Mouse (Mus musculus) E14TG2a.4 (cell line): ENCODE data around the gene Rnf149.
A peak's percentile ranks its signal among the peaks of the same experiment; 100 is the strongest.

Source experiments
- H3K27me3 ChIP-seq: 2 replicates; pipeline ENCODE4 v1.6.1; 2014; ENCODE audit warnings: low read length, control low read depth; ENCODE audit not compliant: insufficient read depth
- H3K36me3 ChIP-seq: 2 replicates; pipeline ENCODE4 v1.6.1; 2014; ENCODE audit warnings: low read length, control low read depth; ENCODE audit not compliant: insufficient read depth
- H3K4me1 ChIP-seq: replicated peaks from 2 replicates; pipeline ENCODE4 v1.6.1; 2014; ENCODE audit warnings: low read depth, low read length, control low read depth
- H3K4me3 ChIP-seq: replicated peaks from 2 replicates; pipeline ENCODE4 v1.5.1; 2014; ENCODE audit warnings: mild to moderate bottlenecking, low read length
- H3K9me3 ChIP-seq: 2 replicates; pipeline ENCODE4 v1.6.1; 2014; ENCODE audit warnings: low read length, control low read depth
- CTCF ChIP-seq: conservative IDR thresholded peaks from 2 replicates; pipeline ENCODE4 v1.5.1; 2014; ENCODE audit warnings: low read length
- NANOG ChIP-seq: IDR thresholded peaks from 2 replicates; pipeline ENCODE4 v1.6.1; 2014; ENCODE audit warnings: borderline replicate concordance, low read length, mixed read lengths
- POU5F1 ChIP-seq: IDR thresholded peaks from 2 replicates; pipeline ENCODE4 v1.6.1; 2014; ENCODE audit warnings: low read length, borderline replicate concordance

The Rnf149 gene

DNA sequence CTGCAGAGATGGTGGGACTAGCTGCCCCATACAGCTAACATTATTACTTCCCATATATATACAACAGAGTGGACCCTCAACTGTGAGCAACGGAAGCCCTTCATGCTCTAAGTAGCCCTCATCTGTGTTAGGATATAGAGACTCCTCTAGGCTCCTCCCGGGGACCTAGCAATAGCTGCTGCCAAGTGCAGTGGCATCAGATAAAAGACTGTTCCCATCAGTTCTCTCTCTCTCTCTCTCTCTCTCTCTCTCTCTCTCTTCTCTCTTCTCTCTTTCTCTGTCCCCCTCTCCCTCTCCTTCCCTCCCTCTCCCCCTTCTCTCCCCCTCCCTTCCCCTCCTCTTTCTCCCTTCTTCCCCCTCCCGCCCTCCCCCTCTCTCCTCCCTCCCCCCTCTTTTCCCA is 4.0 kb upstream of the Rnf149 start:
- peaks cover 6% of the 10 kb centered on the region; the same call in 1 of the 2 replicates for H3K27me3 ChIP-seq
- no peaks in the 10 kb centered on the region for H3K36me3 ChIP-seq
- H3K4me1 ChIP-seq = peaks cover 24% of the 10 kb centered on the region
- no peak for TF ChIP-seq CTCF
- no peak for TF ChIP-seq POU5F1
- no peak for TF ChIP-seq NANOG
- no peaks in the 10 kb centered on the region for H3K9me3 ChIP-seq
- H3K4me3 ChIP-seq = no peak overlapping the region

DNA sequence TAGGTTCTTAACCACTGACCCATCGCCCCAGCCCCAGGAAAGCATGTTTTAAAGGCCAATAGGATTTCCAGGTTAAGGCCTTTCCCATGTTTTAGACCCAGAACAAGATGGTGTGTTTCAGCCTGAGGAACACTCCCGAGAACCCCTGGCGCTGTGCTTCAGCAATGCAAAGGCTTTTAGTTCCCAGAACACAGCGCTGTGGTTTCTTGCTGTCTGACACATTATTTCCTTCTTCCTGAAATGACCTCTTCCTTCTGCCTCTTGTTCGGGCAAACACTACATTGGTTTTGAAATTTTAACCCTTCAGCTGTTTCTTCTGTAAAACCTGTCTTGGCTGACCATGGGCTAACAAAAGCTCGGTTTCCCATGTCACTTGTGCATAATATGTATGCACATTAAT is 1.9 kb upstream of the Rnf149 start:
- 0 out of 2 replicates have a peak, but pooled peaks cover 6% of the 10 kb centered on the region for H3K36me3 ChIP-seq

DNA sequence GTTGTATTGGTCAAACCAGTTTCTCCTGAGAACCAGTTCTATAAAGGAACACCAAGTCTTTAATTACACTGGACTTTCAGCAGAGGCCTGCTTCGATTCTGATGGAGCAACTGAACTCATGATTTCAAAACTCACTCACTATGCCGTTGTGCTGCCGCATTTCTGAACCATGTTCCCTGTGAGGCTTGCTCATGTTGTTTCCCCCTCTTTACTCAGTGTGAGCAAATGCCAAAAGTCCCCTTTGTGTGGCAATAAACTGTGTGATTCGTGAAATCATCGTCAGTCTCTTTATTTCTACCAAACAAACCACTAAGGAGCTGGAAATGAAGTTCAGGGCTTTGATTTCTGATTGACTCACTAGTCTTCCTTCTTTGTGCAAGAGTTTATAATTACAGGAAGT is 1.2 kb upstream of the Rnf149 start:
- Histone ChIP-seq H3K4me3 (no peak overlapping the region), H3K9me3 (no peaks in the 10 kb centered on the region), H3K4me1 (peaks cover 39% of the 10 kb centered on the region), H3K27me3 (peaks cover 6% of the 10 kb centered on the region; the same call in 1 of the 2 replicates), H3K36me3 (peaks cover 12% of the 10 kb centered on the region; the same call in 1 of the 2 replicates)
- no peak for TF ChIP-seq NANOG
- no peak for TF ChIP-seq POU5F1
- no peak for TF ChIP-seq CTCF

More for the DNA sequence above, 1.9 kb upstream of the Rnf149 start:
- H3K9me3 ChIP-seq = no peaks in the 10 kb centered on the region
- peaks cover 39% of the 10 kb centered on the region for H3K4me1 ChIP-seq
- H3K4me3 ChIP-seq = no peak overlapping the region
- H3K27me3 ChIP-seq = peaks cover 6% of the 10 kb centered on the region; the same call in 1 of the 2 replicates
- TF ChIP-seq NANOG = no peak
- TF ChIP-seq POU5F1 = no peak
- no peak for TF ChIP-seq CTCF

DNA sequence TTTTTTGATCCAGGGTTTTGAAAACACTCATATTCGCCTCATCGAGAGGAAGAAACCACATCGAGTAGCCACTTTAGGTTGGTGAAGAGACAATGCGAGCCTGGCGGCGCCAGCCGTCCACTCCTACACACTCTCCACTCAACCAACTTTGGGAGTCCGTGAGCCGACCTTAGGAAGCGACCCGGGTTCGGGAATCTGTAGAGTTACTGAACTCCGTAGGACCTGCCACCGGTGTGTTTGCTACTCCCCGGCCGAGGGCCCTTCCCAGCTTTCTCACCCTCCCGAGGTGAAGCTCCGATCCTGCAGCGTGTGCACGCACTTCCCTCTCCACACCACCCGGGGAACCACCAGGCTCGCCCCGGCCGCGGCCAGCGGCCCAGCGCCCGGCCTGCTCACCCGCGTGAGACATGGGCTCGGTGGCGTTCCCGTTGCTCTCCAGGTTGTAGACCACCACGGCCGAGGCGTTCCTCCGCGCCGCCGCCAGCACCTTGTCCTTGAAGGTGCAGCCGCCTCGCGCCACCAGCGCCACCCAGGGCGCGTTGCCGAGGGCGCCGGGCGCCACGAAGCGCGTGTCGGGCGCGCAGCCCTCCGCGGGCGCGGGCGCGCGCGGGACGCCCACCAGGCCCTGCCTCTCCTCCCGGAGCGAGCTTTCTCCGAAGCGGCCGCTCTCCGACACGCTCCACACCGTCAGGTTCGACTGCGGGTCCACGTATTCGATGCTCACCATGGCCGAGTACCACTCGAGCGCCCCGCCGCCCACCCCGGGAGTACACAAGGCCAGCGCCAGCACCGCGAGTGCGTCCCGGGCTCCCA is 568 bp downstream of the Rnf149 start:
- Histone ChIP-seq H3K36me3 (peaks cover 25% of the 10 kb centered on the region), H3K4me3 (peak overlapping the region; percentile 91), H3K9me3 (no peaks in the 10 kb centered on the region), H3K27me3 (peaks cover 3% of the 10 kb centered on the region; the same call in 1 of the 2 replicates), H3K4me1 (peaks cover 44% of the 10 kb centered on the region)
- TF ChIP-seq POU5F1 (no peak), CTCF (no peak), NANOG (no peak)

DNA sequence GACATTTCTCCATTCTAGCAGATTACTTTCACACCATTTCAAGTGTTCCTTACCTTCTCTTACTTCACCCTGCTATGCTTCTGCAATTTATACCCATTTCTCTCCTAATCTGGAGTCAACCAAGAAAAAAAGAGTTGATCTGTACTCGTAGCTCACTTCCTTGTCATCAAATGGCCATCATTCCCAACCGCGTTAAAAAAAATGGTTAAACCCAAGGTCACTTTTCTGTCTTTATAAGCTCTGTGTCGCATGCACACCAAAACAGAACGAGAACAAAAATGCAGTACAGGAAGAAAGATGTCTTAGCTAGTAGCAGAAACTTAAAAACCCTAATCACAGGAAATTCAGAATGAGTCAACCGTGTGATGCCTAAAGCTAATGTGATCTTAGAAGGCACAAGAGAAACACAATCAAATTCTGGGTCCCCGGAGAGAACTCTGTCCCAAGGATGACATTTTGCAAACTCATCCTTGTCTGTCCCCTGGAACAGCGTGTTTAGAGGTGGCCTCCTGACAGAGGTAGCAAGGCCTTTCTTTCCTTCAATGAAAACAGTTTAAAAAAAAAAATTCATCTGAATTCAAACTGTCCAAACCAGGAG is 1.3 kb downstream of the Rnf149 start:
- H3K4me1 ChIP-seq = peaks cover 44% of the 10 kb centered on the region
- H3K27me3 ChIP-seq = peaks cover 3% of the 10 kb centered on the region; the same call in 1 of the 2 replicates
- TF ChIP-seq POU5F1 (no peak), NANOG (no peak), CTCF (no peak)
- no peaks in the 10 kb centered on the region for H3K9me3 ChIP-seq
- peak overlapping the region; percentile 91 for H3K4me3 ChIP-seq
- peaks cover 31% of the 10 kb centered on the region for H3K36me3 ChIP-seq

DNA sequence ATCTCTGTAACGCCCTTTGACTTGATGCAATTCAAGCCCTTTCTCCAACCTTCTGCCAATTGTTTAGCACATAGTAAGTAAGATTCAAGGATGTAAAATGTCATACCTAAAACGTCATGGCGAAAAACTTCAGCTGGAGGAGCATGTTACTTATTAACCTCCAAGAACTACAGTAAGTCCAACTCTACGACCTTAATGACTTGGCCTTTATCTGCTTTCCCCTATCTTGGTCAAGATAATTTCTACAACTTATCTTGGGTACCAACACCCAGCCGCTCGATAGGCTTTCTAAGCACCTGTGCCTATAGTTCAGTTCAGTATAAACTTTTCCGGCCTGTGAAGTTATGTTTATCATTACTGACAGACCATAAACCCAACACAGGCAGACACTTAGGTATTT is 3.3 kb downstream of the Rnf149 start:
- Histone ChIP-seq H3K27me3 (peaks cover 3% of the 10 kb centered on the region; the same call in 1 of the 2 replicates), H3K9me3 (no peaks in the 10 kb centered on the region), H3K4me3 (no peak overlapping the region), H3K36me3 (peaks cover 37% of the 10 kb centered on the region), H3K4me1 (peaks cover 34% of the 10 kb centered on the region)
- no peak for TF ChIP-seq CTCF
- TF ChIP-seq NANOG = no peak
- no peak for TF ChIP-seq POU5F1

DNA sequence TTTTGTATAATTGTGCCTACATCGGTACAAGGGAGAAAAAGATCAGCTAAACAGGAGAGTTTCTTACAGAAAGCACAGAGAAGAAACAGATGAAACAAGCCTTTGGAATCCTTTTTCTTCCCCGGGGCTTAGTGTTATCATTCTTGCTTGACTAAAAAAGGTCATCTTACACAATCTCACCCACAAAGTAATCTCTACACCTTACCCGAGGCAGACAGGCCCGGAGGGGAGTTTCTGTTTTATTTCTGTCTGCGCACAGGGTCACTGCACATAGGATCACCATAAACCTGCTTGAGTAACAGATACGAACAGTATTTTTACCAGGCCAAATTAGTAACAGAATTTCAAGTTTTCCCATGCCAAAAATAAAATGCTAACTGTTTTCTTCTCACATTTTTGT is 5.6 kb downstream of the Rnf149 start:
- TF ChIP-seq POU5F1 = no peak
- no peak for TF ChIP-seq CTCF
- TF ChIP-seq NANOG = no peak
- Histone ChIP-seq H3K4me1 (peaks cover 42% of the 10 kb centered on the region), H3K9me3 (no peaks in the 10 kb centered on the region), H3K36me3 (peaks cover 40% of the 10 kb centered on the region), H3K4me3 (no peak overlapping the region), H3K27me3 (peaks cover 3% of the 10 kb centered on the region; the same call in 1 of the 2 replicates)

DNA sequence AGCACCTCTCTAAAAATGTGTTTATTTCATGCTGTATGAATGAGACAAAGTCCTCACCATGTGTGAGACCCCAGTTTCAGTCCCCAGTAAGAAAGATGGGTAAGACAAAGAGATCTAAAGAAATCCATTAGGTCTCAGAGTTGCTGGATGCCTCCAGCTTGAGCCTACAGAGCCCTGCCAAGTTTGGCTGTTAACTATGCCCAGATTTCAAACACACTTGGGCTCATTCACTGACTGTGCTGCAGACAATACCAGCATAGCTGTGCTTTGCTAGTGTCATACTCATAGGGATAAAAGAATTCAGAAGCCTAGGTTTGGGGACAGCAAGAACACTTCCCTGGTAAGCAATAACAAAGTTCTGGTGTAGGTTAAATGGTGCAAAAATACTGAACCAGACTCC is 9.1 kb downstream of the Rnf149 start:
- Histone ChIP-seq H3K9me3 (no peaks in the 10 kb centered on the region), H3K4me3 (no peak overlapping the region), H3K4me1 (peaks cover 43% of the 10 kb centered on the region), H3K36me3 (peaks cover 48% of the 10 kb centered on the region), H3K27me3 (no peaks in the 10 kb centered on the region)
- TF ChIP-seq NANOG (no peak), POU5F1 (no peak), CTCF (no peak)
